Comparison of ENCODE assay signal across 26 mouse cellular contexts in the genomic region with DNA sequence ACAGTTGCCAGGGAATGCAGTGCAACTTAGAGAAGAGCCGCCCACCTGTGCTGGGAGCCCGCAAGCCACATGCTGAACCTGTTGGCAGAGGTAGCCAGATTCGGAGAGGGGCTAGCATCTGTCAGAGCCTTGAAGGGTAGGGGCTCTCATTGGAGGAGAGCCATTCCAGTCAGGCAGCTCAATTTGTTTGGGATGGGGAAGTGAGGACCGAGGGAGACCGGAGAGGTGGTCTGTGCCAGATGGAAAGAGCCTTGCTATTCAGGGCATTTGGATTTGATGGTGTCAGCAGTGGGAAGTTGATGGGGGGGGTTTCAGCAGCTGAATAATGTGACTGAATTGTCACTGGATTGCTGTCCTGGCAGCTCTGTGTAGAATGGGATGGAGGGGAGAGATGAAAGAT. TPM values are rescaled to one million over a fixed set of nuclear protein-coding genes. Genes with fewer than 3 reads are reported as not detected.
DNase-seq lines count a peak whose midpoint lies in the region; ATAC-seq lines count a peak whose summit lies in the region.
"Had no signal": no experiment of that assay in that cellular context is flagged by ENCODE, and none has a peak within 500 bp of the region (broad histone marks: within the 10 kb centered on the region; RNA-seq: fewer than 3 reads in every experiment).

No protein-coding gene starts in this region.

- H3K9me3 ChIP-seq in forebrain, embryonic 12.5 days, result no peaks in the 10 kb centered on the region
- no peaks in the 10 kb centered on the region for H3K9me3 ChIP-seq in forebrain, embryonic 10.5 days
- H3K9me3 ChIP-seq in midbrain, embryonic 10.5 days (replicated peaks), result no peaks in the 10 kb centered on the region
- no peaks in the 10 kb centered on the region for H3K9me3 ChIP-seq in midbrain, embryonic 11.5 days (ENCODE audit: control insufficient read depth, low read length)
- no peaks in the 10 kb centered on the region for H3K9me3 ChIP-seq in midbrain, embryonic 14.5 days (ENCODE audit: control insufficient read depth, low read length)
- H3K9me3 ChIP-seq: embryonic facial prominence, embryonic 12.5 days; hindbrain, embryonic 10.5 days; limb, embryonic 13.5 days; lung, embryonic 15.5 days; midbrain, embryonic 12.5 days had no signal

- ATAC-seq in forebrain, embryonic 12.5 days (ENCODE audit: low FRiP score), result no peak
- no peak for ATAC-seq in midbrain, embryonic 11.5 days (ENCODE audit: low FRiP score)
- no peak for ATAC-seq in midbrain, embryonic 14.5 days (ENCODE audit: low FRiP score, low TSS enrichment)
- ATAC-seq: activated CD4-positive, CD25-positive, alpha-beta regulatory T cell, adult 4 months; intestine, postnatal 0 days had no signal

- peak overlapping the region; percentile 75; the same call in 1 of the 2 replicates for H3K27ac ChIP-seq in forebrain, embryonic 12.5 days
- no peak overlapping the region for H3K27ac ChIP-seq in forebrain, embryonic 10.5 days
- peak overlapping the region; percentile 23; the same call in 1 of the 2 replicates for H3K27ac ChIP-seq in midbrain, embryonic 10.5 days (replicated peaks)
- no peak overlapping the region for H3K27ac ChIP-seq in midbrain, embryonic 11.5 days (ENCODE audit: low read depth, low read length)
- H3K27ac ChIP-seq in midbrain, embryonic 14.5 days (replicated peaks; ENCODE audit: low read depth, low read length), result peak overlapping the region; percentile 46
- H3K27ac ChIP-seq: embryonic facial prominence, embryonic 12.5 days; limb, embryonic 13.5 days; lung, embryonic 15.5 days had no signal

- WGBS in forebrain, embryonic 12.5 days, result 67% methylated on average over 5 of the region's 5 CpGs
- WGBS in forebrain, embryonic 10.5 days, result 75% methylated on average over 5 of the region's 5 CpGs
- 83% methylated on average over 5 of the region's 5 CpGs for WGBS in midbrain, embryonic 10.5 days
- WGBS in midbrain, embryonic 11.5 days, result 78% methylated on average over 5 of the region's 5 CpGs
- whole genome bisulfite sequencing in midbrain, embryonic 14.5 days, result 74% methylated on average over 5 of the region's 5 CpGs

- DNase-seq in forebrain, embryonic 10.5 days (ENCODE audit: extremely low spot score, low spot score), result no peak
- DNase-seq in midbrain, embryonic 10.5 days (ENCODE audit: low spot score), result no peak
- no peak for DNase-seq in midbrain, embryonic 11.5 days (ENCODE audit: low spot score, missing footprints)
- no peak for DNase-seq in midbrain, embryonic 14.5 days
- DNase-seq in c-Kit-positive CD71-positive TER-119-positive erythroid progenitor cells, embryonic 14.5 days (ENCODE audit: low spot score), result no peak
- DNase-seq in heart, adult 18-20 months, result no peak
- DNase-seq: adrenal gland, adult 2 months; cerebellum, adult 11-12 months; cerebellum, adult 9-11 months; embryo, embryonic 11 days; heart, postnatal 14 days; kidney, adult 9 months; kidney, postnatal 10 days; thymus, adult 2 months had no signal

- 0 out of 2 replicates have a peak, but pooled peaks cover 4% of the 10 kb centered on the region for H3K36me3 ChIP-seq in forebrain, embryonic 12.5 days (replicated peaks)
- H3K36me3 ChIP-seq in forebrain, embryonic 10.5 days (replicated peaks), result peaks cover 34% of the 10 kb centered on the region
- peaks cover 67% of the 10 kb centered on the region for H3K36me3 ChIP-seq in midbrain, embryonic 10.5 days
- peaks cover 2% of the 10 kb centered on the region for H3K36me3 ChIP-seq in midbrain, embryonic 11.5 days (ENCODE audit: control insufficient read depth, insufficient read depth, low read length)
- no peaks in the 10 kb centered on the region for H3K36me3 ChIP-seq in midbrain, embryonic 14.5 days (ENCODE audit: control insufficient read depth, insufficient read depth, low read length)
- H3K36me3 ChIP-seq: embryonic facial prominence, embryonic 12.5 days; limb, embryonic 13.5 days; lung, embryonic 15.5 days had no signal

- peaks cover 96% of the 10 kb centered on the region for H3K4me1 ChIP-seq in forebrain, embryonic 12.5 days
- H3K4me1 ChIP-seq in forebrain, embryonic 10.5 days, result peaks cover 87% of the 10 kb centered on the region
- H3K4me1 ChIP-seq in midbrain, embryonic 10.5 days, result peaks cover 95% of the 10 kb centered on the region
- peaks cover 35% of the 10 kb centered on the region for H3K4me1 ChIP-seq in midbrain, embryonic 11.5 days (ENCODE audit: control insufficient read depth, insufficient read depth, low read length)
- H3K4me1 ChIP-seq in midbrain, embryonic 14.5 days (ENCODE audit: control insufficient read depth, insufficient read depth, low read length), result peaks cover 47% of the 10 kb centered on the region

- H3K4me3 ChIP-seq in forebrain, embryonic 12.5 days (replicated peaks), result no peak overlapping the region
- H3K4me3 ChIP-seq in forebrain, embryonic 10.5 days, result no peak overlapping the region
- H3K4me3 ChIP-seq in midbrain, embryonic 10.5 days, result no peak overlapping the region
- H3K4me3 ChIP-seq in midbrain, embryonic 11.5 days (ENCODE audit: low read depth, low read length), result no peak overlapping the region
- no peak overlapping the region for H3K4me3 ChIP-seq in midbrain, embryonic 14.5 days (replicated peaks; ENCODE audit: low read depth, low read length)
- H3K4me3 ChIP-seq: embryonic facial prominence, embryonic 12.5 days; hindbrain, embryonic 10.5 days; limb, embryonic 13.5 days; lung, embryonic 15.5 days; midbrain, embryonic 12.5 days; myocyte had no signal

- no peaks in the 10 kb centered on the region for H3K27me3 ChIP-seq in forebrain, embryonic 12.5 days
- H3K27me3 ChIP-seq in forebrain, embryonic 10.5 days (ENCODE audit: poor library complexity, severe bottlenecking), result peaks cover 13% of the 10 kb centered on the region; the same call in 1 of the 2 replicates
- H3K27me3 ChIP-seq in midbrain, embryonic 10.5 days (ENCODE audit: low read depth, poor library complexity, severe bottlenecking), result no peaks in the 10 kb centered on the region
- no peaks in the 10 kb centered on the region for H3K27me3 ChIP-seq in midbrain, embryonic 11.5 days (ENCODE audit: control insufficient read depth, insufficient read depth, low read length)
- H3K27me3 ChIP-seq in midbrain, embryonic 14.5 days (ENCODE audit: control insufficient read depth, insufficient read depth, low read length), result no peaks in the 10 kb centered on the region
- H3K27me3 ChIP-seq: embryonic facial prominence, embryonic 12.5 days; midbrain, embryonic 12.5 days had no signal

- no peak overlapping the region for H3K9ac ChIP-seq in forebrain, embryonic 12.5 days
- H3K9ac ChIP-seq in midbrain, embryonic 11.5 days (ENCODE audit: low read length), result no peak overlapping the region
- no peak overlapping the region for H3K9ac ChIP-seq in midbrain, embryonic 14.5 days (replicated peaks; ENCODE audit: low read length)
- H3K9ac ChIP-seq: embryonic facial prominence, embryonic 12.5 days; limb, embryonic 13.5 days; lung, embryonic 15.5 days; midbrain, embryonic 12.5 days had no signal

- H3K4me2 ChIP-seq in forebrain, embryonic 12.5 days, result no peak overlapping the region
- H3K4me2 ChIP-seq in midbrain, embryonic 11.5 days, result no peak overlapping the region
- no peak overlapping the region for H3K4me2 ChIP-seq in midbrain, embryonic 14.5 days (ENCODE audit: low read length)
- H3K4me2 ChIP-seq: embryonic facial prominence, embryonic 12.5 days; limb, embryonic 13.5 days; liver, embryonic 11.5 days; lung, embryonic 15.5 days; midbrain, embryonic 12.5 days had no signal

RNA-seq across cellular contexts. Expression of a gene that starts 57.9 kb away (rescaled TPM):
- 55.7 and 59.5 TPM in 2 replicates for polyA plus RNA-seq in forebrain, embryonic 12.5 days (2016; fragmentation: Nextera tagmentation; extraction: Ambion mirVana)
- polyA plus RNA-seq in forebrain, embryonic 10.5 days (2016; fragmentation: Nextera tagmentation; extraction: Ambion mirVana), result 35.7 and 37.5 TPM in 2 replicates
- 59.1 and 72.3 TPM in 2 replicates for polyA plus RNA-seq in midbrain, embryonic 10.5 days (2016; fragmentation: Nextera tagmentation; extraction: Ambion mirVana)
- 31.1 and 31.7 TPM in 2 replicates for polyA plus RNA-seq in midbrain, embryonic 11.5 days (2014; fragmentation: Nextera tagmentation; extraction: Ambion mirVana)
- polyA plus RNA-seq in midbrain, embryonic 14.5 days (2014; fragmentation: Nextera tagmentation; extraction: Ambion mirVana), result 18.4 and 20.0 TPM in 2 replicates
- 1 to 10 TPM; 3.2 to 3.8 TPM for total RNA-seq in heart, adult 18-20 months (2021)
- total RNA-seq: megakaryocyte progenitor cell, adult 5-6 weeks had no signal
- polyA plus RNA-seq: activated CD4-positive, CD25-positive, alpha-beta regulatory T cell, adult 4 months; C2C12; myocyte had no signal

Comparison
In these comparisons a context has a peak if more than half of its experiments do, and no peak if none do; other contexts are left out.
1. H3K27ac ChIP-seq: peak in forebrain, embryonic 12.5 days (single experiment), midbrain, embryonic 10.5 days (single experiment) and midbrain, embryonic 14.5 days (single experiment); none in forebrain, embryonic 10.5 days (single experiment) and midbrain, embryonic 11.5 days (single experiment).